Mouse (Mus musculus) urinary bladder, adult 18-20 months (tissue): Measurements from ENCODE around the gene Abca12.

ENCODE experiments used
- DNase-seq, 2 experiments: peaks; one replicate each; pipeline ENCODE4 v3.0.0; 2022; ENCODE audit warnings: low spot score in 2 of 2, mixed read lengths in 2 of 2

Abca12 gene

DNA sequence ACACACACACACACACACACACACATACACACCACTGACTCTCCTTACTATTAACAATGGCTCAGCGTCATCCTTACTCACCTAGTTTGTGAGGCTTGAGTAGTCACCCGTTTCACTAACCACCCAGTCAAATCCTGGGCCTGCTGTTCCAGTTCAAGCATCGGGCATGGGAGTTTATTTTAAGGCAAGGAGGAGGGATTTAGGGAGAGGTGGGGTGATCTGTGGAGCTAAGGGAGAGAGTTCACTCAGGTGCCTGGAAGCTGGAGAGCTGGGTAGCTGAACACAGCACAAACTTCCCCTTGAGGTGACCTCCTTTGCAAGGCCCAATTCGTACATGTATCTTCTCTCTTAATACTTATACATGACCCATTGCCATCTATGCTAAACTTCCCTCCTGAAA, 219.4 kb downstream of the Abca12 start:
- no peak for DNase-seq

DNA sequence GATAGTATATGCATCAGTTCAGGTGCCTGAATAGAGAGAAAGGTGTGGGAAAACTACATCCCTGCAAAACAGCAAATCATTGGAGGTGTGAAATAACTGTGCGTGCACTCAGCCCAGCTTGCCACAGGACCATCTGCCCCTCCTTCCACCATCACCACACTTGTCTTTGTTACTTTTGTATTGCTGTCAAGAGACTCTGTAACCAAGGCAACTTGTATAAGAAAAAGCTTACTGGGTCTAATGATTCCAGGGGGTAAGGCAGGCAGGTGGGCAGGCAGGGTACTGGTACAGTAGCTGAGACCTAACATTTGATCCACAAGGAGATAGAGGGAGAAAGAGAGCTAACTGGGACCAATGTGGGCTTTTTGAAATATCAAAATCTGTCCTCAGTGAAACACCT, 220.8 kb downstream of the Abca12 start:
- no peak for DNase-seq
